Mouse (Mus musculus) stomach, postnatal 0 days (tissue): ENCODE measurements around the gene Sdhaf4.

ENCODE experiments used
- CTCF ChIP-seq: IDR thresholded peaks from 2 replicates; pipeline ENCODE4 v1.5.1; 2016; ENCODE audit warnings: antibody characterized with exemption, low read depth, mild to moderate bottlenecking, moderate library complexity
- EP300 ChIP-seq: optimal IDR thresholded peaks from 2 replicates; pipeline ENCODE3; 2016; ENCODE audit warnings: antibody characterized with exemption

GRCm38 (mm10) chr1:23999318-23999717, 6.1 kb downstream of the Sdhaf4 start:
- TF ChIP-seq CTCF (no peak), EP300 (no peak)
